Mouse (Mus musculus) megakaryocyte, embryonic 14.5 days (primary cell): ENCODE measurements around the gene Vezt.

Experiments
- FLI1 ChIP-seq: IDR thresholded peaks from 2 replicates; pipeline ENCODE4 v1.6.1; 2012; ENCODE audit warnings: low read length, inconsistent platforms, mixed read lengths
- GATA1 ChIP-seq: IDR thresholded peaks from 3 replicates; pipeline ENCODE4 v1.6.1; 2012; ENCODE audit warnings: mixed read lengths, low read length, inconsistent platforms, borderline replicate concordance

DNA sequence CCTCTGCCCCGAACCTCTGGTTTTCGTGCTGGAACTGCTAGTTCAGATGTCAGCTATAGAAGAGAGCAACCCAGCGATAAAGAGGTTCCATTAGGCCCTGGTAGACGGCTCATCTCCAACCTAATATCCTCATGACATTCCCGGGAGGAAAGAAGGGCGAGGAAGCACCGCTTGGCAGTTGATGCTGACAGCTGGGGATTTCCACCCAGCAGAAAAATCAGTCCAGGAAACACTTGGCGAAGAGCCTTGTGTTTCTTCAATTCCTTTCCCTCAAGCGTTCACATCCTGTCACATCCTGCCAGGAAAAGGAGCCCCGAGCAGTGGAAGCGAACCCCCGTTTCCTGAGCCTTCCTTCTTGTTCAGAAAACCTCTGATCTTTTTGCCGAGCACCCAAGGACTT, 116.4 kb downstream of the Vezt start:
- TF ChIP-seq GATA1: no peak
- no peak for TF ChIP-seq FLI1
